Mouse (Mus musculus): ENCODE results near the gene Creb3l4.

DNA sequence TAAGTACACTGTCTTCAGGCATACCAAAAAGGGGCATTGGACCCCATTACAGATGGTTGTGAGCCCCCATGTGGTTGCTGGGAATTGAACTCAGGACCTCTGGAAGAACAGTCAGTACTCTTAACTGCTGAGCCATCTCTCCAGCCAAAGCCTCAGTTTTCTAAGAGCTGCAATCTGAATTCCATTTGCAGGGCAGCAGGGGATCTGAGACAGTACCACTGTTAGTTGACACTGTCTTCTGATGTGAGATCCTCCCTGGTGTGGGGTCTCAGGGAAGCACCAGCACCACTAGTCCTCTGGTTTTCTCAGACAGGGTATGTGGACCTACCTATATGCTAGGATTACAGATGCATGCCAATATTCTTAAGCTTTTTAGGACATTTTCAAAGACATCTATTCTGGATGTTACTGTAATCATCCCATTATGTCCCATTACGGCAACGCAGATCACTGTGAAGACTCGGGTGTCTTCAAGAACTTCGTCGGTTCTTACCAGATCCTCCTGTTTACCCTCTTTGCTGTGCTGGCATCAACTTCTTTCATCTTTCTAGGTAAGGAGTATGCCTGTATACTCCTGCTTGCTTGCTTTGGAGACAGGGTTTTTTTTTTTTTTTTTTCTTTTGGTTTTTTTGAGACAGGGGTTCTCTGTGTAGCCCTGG is 33.3 kb downstream of the Creb3l4 start:
- TF ChIP-seq POLR2A (IDR thresholded peaks at IDR 0.05; ENCODE audit: borderline replicate concordance, low read depth, low read length) (no peak), CTCF (IDR thresholded peaks at IDR 0.05; ENCODE audit: low read depth, low read length) (no peak)
